Mouse (Mus musculus): Measurements from ENCODE around the gene Pnrc1. TPM values are rescaled to one million over a fixed set of nuclear protein-coding genes. Genes with fewer than 3 reads are reported as not detected.
A peak's percentile ranks its signal among the peaks of the same experiment; 100 is the strongest.

The Pnrc1 gene
- polyA plus RNA-seq, 1 experiment from 2014 or later: 81.9 TPM

GRCm38 (mm10) chr4:33273437-33273836, 16.5 kb downstream of the Pnrc1 start:
- Histone ChIP-seq H3K9me3 (ENCODE audit: low read length) (peaks cover 4% of the 10 kb centered on the region; the same call in 1 of the 2 replicates), H3K4me2 (replicated peaks; ENCODE audit: low read depth, low read length) (no peak overlapping the region), H3K36me3 (ENCODE audit: insufficient read depth, low read length) (no peaks in the 10 kb centered on the region), H3K27me3 (ENCODE audit: insufficient read depth, low read length) (no peaks in the 10 kb centered on the region), H3K4me3 (ENCODE audit: low read length) (no peak overlapping the region), H3K9ac (replicated peaks; ENCODE audit: low read length) (no peak overlapping the region), H3K27ac (ENCODE audit: low read length) (no peak overlapping the region), H3K4me1 (ENCODE audit: insufficient read depth, low read length) (no peaks in the 10 kb centered on the region)
- ATAC-seq (ENCODE audit: low FRiP score, low TSS enrichment): no peak
- 44% methylated on average over 3 of the region's 3 CpGs for WGBS

GRCm38 (mm10) chr4:33270386-33271314, 19.3 kb downstream of the Pnrc1 start:
- Histone ChIP-seq H3K9me3 (ENCODE audit: low read length) (no peaks in the 10 kb centered on the region), H3K4me1 (ENCODE audit: insufficient read depth, low read length) (no peaks in the 10 kb centered on the region), H3K4me2 (replicated peaks; ENCODE audit: low read depth, low read length) (no peak overlapping the region), H3K9ac (replicated peaks; ENCODE audit: low read length) (no peak overlapping the region), H3K36me3 (ENCODE audit: insufficient read depth, low read length) (no peaks in the 10 kb centered on the region), H3K27ac (ENCODE audit: low read length) (0 out of 2 replicates have a peak overlapping the region, but pooled peaks have one; percentile 12), H3K4me3 (ENCODE audit: low read length) (no peak overlapping the region), H3K27me3 (ENCODE audit: insufficient read depth, low read length) (no peaks in the 10 kb centered on the region)
- 63% methylated on average over 11 of the region's 11 CpGs for WGBS
- peak; percentile 63; the same call in 1 of the 2 replicates for ATAC-seq (ENCODE audit: low FRiP score, low TSS enrichment)

GRCm38 (mm10) chr4:33264979-33265726, 24.8 kb downstream of the Pnrc1 start:
- Histone ChIP-seq H3K36me3 (ENCODE audit: insufficient read depth, low read length) (no peaks in the 10 kb centered on the region), H3K9me3 (ENCODE audit: low read length) (no peaks in the 10 kb centered on the region), H3K27ac (ENCODE audit: low read length) (no peak overlapping the region), H3K4me1 (ENCODE audit: insufficient read depth, low read length) (peaks cover 5% of the 10 kb centered on the region; the same call in 1 of the 2 replicates), H3K9ac (replicated peaks; ENCODE audit: low read length) (no peak overlapping the region), H3K4me3 (ENCODE audit: low read length) (no peak overlapping the region), H3K4me2 (replicated peaks; ENCODE audit: low read depth, low read length) (no peak overlapping the region), H3K27me3 (ENCODE audit: insufficient read depth, low read length) (no peaks in the 10 kb centered on the region)
- 86% methylated on average over 11 of the region's 11 CpGs for WGBS
- no peak for ATAC-seq (ENCODE audit: low FRiP score, low TSS enrichment)

GRCm38 (mm10) chr4:33262897-33263296, 27.1 kb downstream of the Pnrc1 start:
- Histone ChIP-seq H3K4me2 (replicated peaks; ENCODE audit: low read depth, low read length) (no peak overlapping the region), H3K36me3 (ENCODE audit: insufficient read depth, low read length) (no peaks in the 10 kb centered on the region), H3K9me3 (ENCODE audit: low read length) (no peaks in the 10 kb centered on the region), H3K9ac (replicated peaks; ENCODE audit: low read length) (no peak overlapping the region), H3K4me3 (ENCODE audit: low read length) (no peak overlapping the region), H3K27ac (ENCODE audit: low read length) (no peak overlapping the region), H3K4me1 (ENCODE audit: insufficient read depth, low read length) (peaks cover 5% of the 10 kb centered on the region; the same call in 1 of the 2 replicates), H3K27me3 (ENCODE audit: insufficient read depth, low read length) (no peaks in the 10 kb centered on the region)
- no peak for ATAC-seq (ENCODE audit: low FRiP score, low TSS enrichment)
- WGBS: 93% methylated on average over 1 of the region's 1 CpGs

- Histone ChIP-seq H3K36me3 (ENCODE audit: insufficient read depth, low read length) (no peaks in the 10 kb centered on the region), H3K4me1 (ENCODE audit: insufficient read depth, low read length) (peaks cover 5% of the 10 kb centered on the region; the same call in 1 of the 2 replicates), H3K9me3 (ENCODE audit: low read length) (no peaks in the 10 kb centered on the region), H3K27me3 (ENCODE audit: insufficient read depth, low read length) (no peaks in the 10 kb centered on the region), H3K4me2 (replicated peaks; ENCODE audit: low read depth, low read length) (no peak overlapping the region), H3K9ac (replicated peaks; ENCODE audit: low read length) (0 out of 2 replicates have a peak overlapping the region, but pooled peaks have one; percentile 26), H3K4me3 (ENCODE audit: low read length) (no peak overlapping the region), H3K27ac (ENCODE audit: low read length) (peak overlapping the region; percentile 32; the same call in 1 of the 2 replicates)
- peak; percentile 70 for ATAC-seq (ENCODE audit: low FRiP score, low TSS enrichment)
- WGBS: 39% methylated on average over 7 of the region's 7 CpGs
Measured at GRCm38 (mm10) chr4:33261311-33261753, 28.6 kb downstream of the Pnrc1 start.

- no peak overlapping the region for H3K4me3 ChIP-seq (ENCODE audit: low read length)
- H3K4me1 ChIP-seq (ENCODE audit: insufficient read depth, low read length): peaks cover 5% of the 10 kb centered on the region; the same call in 1 of the 2 replicates
- H3K27me3 ChIP-seq (ENCODE audit: insufficient read depth, low read length): no peaks in the 10 kb centered on the region
- ATAC-seq (ENCODE audit: low FRiP score, low TSS enrichment): no peak
- H3K9ac ChIP-seq (replicated peaks; ENCODE audit: low read length): no peak overlapping the region
- H3K36me3 ChIP-seq (ENCODE audit: insufficient read depth, low read length): no peaks in the 10 kb centered on the region
- H3K9me3 ChIP-seq (ENCODE audit: low read length): no peaks in the 10 kb centered on the region
- no peak overlapping the region for H3K27ac ChIP-seq (ENCODE audit: low read length)
- H3K4me2 ChIP-seq (replicated peaks; ENCODE audit: low read depth, low read length): no peak overlapping the region
Measured at GRCm38 (mm10) chr4:33260311-33260710, 29.7 kb downstream of the Pnrc1 start.

GRCm38 (mm10) chr4:33257263-33257964, 32.5 kb downstream of the Pnrc1 start:
- 75% methylated on average over 11 of the region's 11 CpGs for WGBS
- Histone ChIP-seq H3K9me3 (ENCODE audit: low read length) (no peaks in the 10 kb centered on the region), H3K4me2 (replicated peaks; ENCODE audit: low read depth, low read length) (no peak overlapping the region), H3K27ac (ENCODE audit: low read length) (no peak overlapping the region), H3K4me1 (ENCODE audit: insufficient read depth, low read length) (peaks cover 5% of the 10 kb centered on the region; the same call in 1 of the 2 replicates), H3K36me3 (ENCODE audit: insufficient read depth, low read length) (no peaks in the 10 kb centered on the region), H3K4me3 (ENCODE audit: low read length) (no peak overlapping the region), H3K27me3 (ENCODE audit: insufficient read depth, low read length) (no peaks in the 10 kb centered on the region), H3K9ac (replicated peaks; ENCODE audit: low read length) (no peak overlapping the region)
- ATAC-seq (ENCODE audit: low FRiP score, low TSS enrichment): no peak

GRCm38 (mm10) chr4:33254706-33255105, 35.3 kb downstream of the Pnrc1 start:
- Histone ChIP-seq H3K9me3 (ENCODE audit: low read length) (no peaks in the 10 kb centered on the region), H3K4me1 (ENCODE audit: insufficient read depth, low read length) (no peaks in the 10 kb centered on the region), H3K36me3 (ENCODE audit: insufficient read depth, low read length) (no peaks in the 10 kb centered on the region), H3K27ac (ENCODE audit: low read length) (no peak overlapping the region), H3K9ac (replicated peaks; ENCODE audit: low read length) (no peak overlapping the region), H3K4me3 (ENCODE audit: low read length) (no peak overlapping the region), H3K27me3 (ENCODE audit: insufficient read depth, low read length) (no peaks in the 10 kb centered on the region), H3K4me2 (replicated peaks; ENCODE audit: low read depth, low read length) (no peak overlapping the region)
- 82% methylated on average over 4 of the region's 4 CpGs for WGBS
- no peak for ATAC-seq (ENCODE audit: low FRiP score, low TSS enrichment)

- H3K9me3 ChIP-seq (ENCODE audit: low read length): no peaks in the 10 kb centered on the region
- H3K4me1 ChIP-seq (ENCODE audit: insufficient read depth, low read length): peaks cover 11% of the 10 kb centered on the region
- ATAC-seq (ENCODE audit: low FRiP score, low TSS enrichment): no peak
- H3K4me2 ChIP-seq (replicated peaks; ENCODE audit: low read depth, low read length): no peak overlapping the region
- no peak overlapping the region for H3K27ac ChIP-seq (ENCODE audit: low read length)
- H3K27me3 ChIP-seq (ENCODE audit: insufficient read depth, low read length): no peaks in the 10 kb centered on the region
- H3K4me3 ChIP-seq (ENCODE audit: low read length): no peak overlapping the region
- WGBS: 91% methylated on average over 2 of the region's 2 CpGs
- H3K36me3 ChIP-seq (ENCODE audit: insufficient read depth, low read length): peaks cover 4% of the 10 kb centered on the region
- H3K9ac ChIP-seq (replicated peaks; ENCODE audit: low read length): no peak overlapping the region
Measured at GRCm38 (mm10) chr4:33250867-33251266, 39.1 kb downstream of the Pnrc1 start.
